Mouse (Mus musculus) hindbrain, embryonic 11.5 days (tissue): Measurements from ENCODE around the gene Hspb11. TPM values are rescaled to one million over a fixed set of nuclear protein-coding genes. Genes with fewer than 3 reads are reported as not detected.

Experiments used
- ATAC-seq: fragments of 200-750 bp; cut with Nextera tagmentation; 2 replicates; pipeline ENCODE4 v1.8.0; 2017; ENCODE audit warnings: mild to moderate bottlenecking, moderate TSS enrichment, moderate library complexity; ENCODE audit not compliant: low FRiP score
- DNase-seq: peaks from one replicate; pipeline ENCODE4 v3.0.0-alpha.2; 2015; ENCODE audit warnings: low spot score
- H3K27ac ChIP-seq: fragments of 300-500 bp; sonication (generic); 2 replicates; pipeline ENCODE4 v1.5.1; 2014; ENCODE audit warnings: mild to moderate bottlenecking, low read depth, low read length
- H3K27me3 ChIP-seq: fragments of 300-500 bp; sonication (generic); 2 replicates; pipeline ENCODE4 v1.6.1; 2014; ENCODE audit warnings: mild to moderate bottlenecking, low read length, moderate library complexity, mixed read lengths; ENCODE audit not compliant: control insufficient read depth, insufficient read depth
- H3K36me3 ChIP-seq: fragments of 300-500 bp; sonication (generic); 2 replicates; pipeline ENCODE4 v1.6.1; 2014; ENCODE audit warnings: mild to moderate bottlenecking, low read length, moderate library complexity, mixed read lengths; ENCODE audit not compliant: control insufficient read depth, insufficient read depth
- H3K4me1 ChIP-seq: fragments of 300-500 bp; sonication (generic); replicated peaks from 2 replicates; pipeline ENCODE4 v1.6.1; 2014; ENCODE audit warnings: low read length, mixed read lengths; ENCODE audit not compliant: control insufficient read depth, insufficient read depth
- H3K4me2 ChIP-seq: fragments of 300-500 bp; sonication (generic); replicated peaks from 2 replicates; pipeline ENCODE4 v1.6.1; 2014; ENCODE audit warnings: mild to moderate bottlenecking, low read depth, low read length
- H3K4me3 ChIP-seq: fragments of 300-500 bp; sonication (generic); 2 replicates; pipeline ENCODE4 v1.5.1; 2014; ENCODE audit warnings: low read depth, low read length
- H3K9ac ChIP-seq: fragments of 300-500 bp; sonication (generic); 2 replicates; pipeline ENCODE4 v1.6.1; 2014; ENCODE audit warnings: low read depth, low read length
- H3K9me3 ChIP-seq: fragments of 300-500 bp; sonication (generic); 2 replicates; pipeline ENCODE4 v1.6.1; 2016; ENCODE audit warnings: low read length; ENCODE audit not compliant: control insufficient read depth
- WGBS: fragments of 180-500 bp; shearing (Covaris S2); extraction: QIAGEN DNeasy Blood & Tissue Kit; methylation state at CpG from one replicate; pipeline ENCODE4 v1.1.7; 2014; 5-methylcytosine and 5-hydroxymethylcytosine counted together
- polyA plus RNA-seq: library from polyadenylated mRNA; unstranded; fragments of >200 nt; fragmentation: Nextera tagmentation; extraction: Ambion mirVana; gene quantifications from 2 replicates; pipeline ENCODE4 v1.2.1, GENCODE M21; 2014

The Hspb11 gene
- polyA plus RNA-seq, 1 experiment from 2014 or later: 39.3 TPM

GRCm38 (mm10) chr4:107298071-107298606 lies 44.7 kb downstream of the Hspb11 start:
- Histone ChIP-seq H3K9me3 (no peaks in the 10 kb centered on the region), H3K9ac (no peak overlapping the region), H3K4me3 (no peak overlapping the region), H3K4me1 (no peaks in the 10 kb centered on the region), H3K27me3 (no peaks in the 10 kb centered on the region), H3K4me2 (no peak overlapping the region), H3K27ac (no peak overlapping the region), H3K36me3 (no peaks in the 10 kb centered on the region)
- ATAC-seq: no peak
- DNase-seq: no peak
- WGBS: 87% methylated on average over 8 of the region's 8 CpGs

- no peak overlapping the region for H3K27ac ChIP-seq
- no peak overlapping the region for H3K4me2 ChIP-seq
- H3K9me3 ChIP-seq: no peaks in the 10 kb centered on the region
- H3K36me3 ChIP-seq: no peaks in the 10 kb centered on the region
- WGBS: 89% methylated on average over 7 of the region's 7 CpGs
- no peak overlapping the region for H3K4me3 ChIP-seq
- DNase-seq (no peak), ATAC-seq (no peak)
- no peaks in the 10 kb centered on the region for H3K4me1 ChIP-seq
- H3K27me3 ChIP-seq: no peaks in the 10 kb centered on the region
- H3K9ac ChIP-seq: no peak overlapping the region
Observed at GRCm38 (mm10) chr4:107299779-107300340, 46.5 kb downstream of the Hspb11 start.

- H3K27me3 ChIP-seq: no peaks in the 10 kb centered on the region
- H3K9me3 ChIP-seq: no peaks in the 10 kb centered on the region
- H3K36me3 ChIP-seq: no peaks in the 10 kb centered on the region
- WGBS: 78% methylated on average over 4 of the region's 4 CpGs
- H3K9ac ChIP-seq: no peak overlapping the region
- H3K27ac ChIP-seq: no peak overlapping the region
- no peak for ATAC-seq
- H3K4me3 ChIP-seq: no peak overlapping the region
- H3K4me1 ChIP-seq: no peaks in the 10 kb centered on the region
- DNase-seq: no peak
- H3K4me2 ChIP-seq: no peak overlapping the region
Observed at GRCm38 (mm10) chr4:107300371-107300770, 47.0 kb downstream of the Hspb11 start.

GRCm38 (mm10) chr4:107300902-107301555 lies 47.6 kb downstream of the Hspb11 start:
- Histone ChIP-seq H3K36me3 (no peaks in the 10 kb centered on the region), H3K4me2 (no peak overlapping the region), H3K4me1 (no peaks in the 10 kb centered on the region), H3K27ac (no peak overlapping the region), H3K4me3 (no peak overlapping the region), H3K27me3 (no peaks in the 10 kb centered on the region), H3K9me3 (no peaks in the 10 kb centered on the region), H3K9ac (no peak overlapping the region)
- ATAC-seq (no peak), DNase-seq (no peak)
- WGBS: 95% methylated on average over 1 of the region's 1 CpGs

GRCm38 (mm10) chr4:107302221-107302620 lies 48.8 kb downstream of the Hspb11 start:
- Histone ChIP-seq H3K4me3 (no peak overlapping the region), H3K4me1 (no peaks in the 10 kb centered on the region), H3K4me2 (no peak overlapping the region), H3K9me3 (no peaks in the 10 kb centered on the region), H3K27ac (no peak overlapping the region), H3K27me3 (no peaks in the 10 kb centered on the region), H3K9ac (no peak overlapping the region), H3K36me3 (no peaks in the 10 kb centered on the region)
- 92% methylated on average over 9 of the region's 9 CpGs for WGBS
- ATAC-seq (no peak), DNase-seq (no peak)

- no peaks in the 10 kb centered on the region for H3K9me3 ChIP-seq
- no peaks in the 10 kb centered on the region for H3K36me3 ChIP-seq
- no peak overlapping the region for H3K27ac ChIP-seq
- DNase-seq (no peak), ATAC-seq (no peak)
- no peak overlapping the region for H3K9ac ChIP-seq
- H3K4me2 ChIP-seq: no peak overlapping the region
- H3K4me1 ChIP-seq: no peaks in the 10 kb centered on the region
- H3K27me3 ChIP-seq: no peaks in the 10 kb centered on the region
- WGBS: 79% methylated on average over 4 of the region's 4 CpGs
- no peak overlapping the region for H3K4me3 ChIP-seq
Observed at GRCm38 (mm10) chr4:107302832-107303231, 49.4 kb downstream of the Hspb11 start.

GRCm38 (mm10) chr4:107303531-107303930 lies 50.1 kb downstream of the Hspb11 start:
- Histone ChIP-seq H3K27ac (no peak overlapping the region), H3K36me3 (no peaks in the 10 kb centered on the region), H3K9me3 (no peaks in the 10 kb centered on the region), H3K27me3 (no peaks in the 10 kb centered on the region), H3K4me2 (no peak overlapping the region), H3K4me3 (no peak overlapping the region), H3K4me1 (no peaks in the 10 kb centered on the region), H3K9ac (no peak overlapping the region)
- 70% methylated on average over 3 of the region's 3 CpGs for WGBS
- DNase-seq (no peak), ATAC-seq (no peak)

- Histone ChIP-seq H3K4me2 (no peak within 1 kb of the TSS), H3K36me3 (no peaks in the 10 kb centered on the region), H3K9ac (no peak within 1 kb of the TSS), H3K4me1 (no peaks in the 10 kb centered on the region), H3K4me3 (no peak within 1 kb of the TSS), H3K9me3 (no peaks in the 10 kb centered on the region), H3K27ac (no peak within 1 kb of the TSS), H3K27me3 (no peaks in the 10 kb centered on the region)
- WGBS: 62% methylated on average over 6 of the region's 6 CpGs
- no peak for ATAC-seq
- DNase-seq: no peak
Observed at GRCm38 (mm10) chr4:107306966-107307365, 53.6 kb downstream of the Hspb11 start, which contains the start of gene Dio1. TSS of gene Dio1 (minus strand) at chr4:107307169.
